Mouse (Mus musculus) liver, embryonic 14.5 days (tissue): Measurements from ENCODE around the gene Mxra7.

ENCODE experiments used
- CTCF ChIP-seq: IDR thresholded peaks from 2 replicates; pipeline ENCODE4 v1.5.1; 2016; ENCODE audit warnings: antibody characterized with exemption, low read depth, control low read depth
- EP300 ChIP-seq: IDR thresholded peaks from 2 replicates; pipeline ENCODE4 v1.6.1; 2016; ENCODE audit warnings: antibody characterized with exemption, low read depth

DNA sequence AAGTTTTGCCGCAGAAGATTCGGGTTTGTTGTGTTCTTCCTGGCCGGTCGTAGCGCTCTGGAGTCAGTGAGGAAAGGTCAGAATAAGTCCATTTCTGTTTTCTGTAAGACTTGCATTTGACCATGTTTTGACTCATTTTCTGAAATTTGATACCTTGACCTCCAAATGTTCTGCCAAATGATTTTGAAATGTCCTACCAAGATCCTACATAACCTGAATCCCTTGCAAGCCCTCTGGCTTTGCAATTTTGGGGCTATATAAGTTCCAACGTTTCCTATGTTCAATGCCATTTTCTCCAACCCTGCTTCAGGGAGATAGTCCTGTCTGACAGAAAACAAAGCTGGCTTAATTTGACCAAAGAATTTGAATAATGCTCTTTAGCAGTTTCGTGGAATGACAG lies 63.5 kb downstream of the Mxra7 start:
- no peak for TF ChIP-seq CTCF
- TF ChIP-seq EP300 = no peak
